Mouse (Mus musculus): Measurements from ENCODE around the gene Usp10. TPM values are rescaled to one million over a fixed set of nuclear protein-coding genes. Genes with fewer than 3 reads are reported as not detected.

Usp10 gene
- polyA plus RNA-seq, 1 experiment from 2014 or later: 167 TPM

- 84% methylated on average over 16 of the region's 16 CpGs for WGBS
These were observed 6.2 kb downstream of the Usp10 start for GRCm38 (mm10) chr8:119916237-119916892.

GRCm38 (mm10) chr8:119917415-119917814 is 7.3 kb downstream of the Usp10 start:
- 94% methylated on average over 3 of the region's 3 CpGs for WGBS
- Histone ChIP-seq H3K9me3 (no peaks in the 10 kb centered on the region), H3K4me1 (peaks cover 41% of the 10 kb centered on the region), H3K27me3 (no peaks in the 10 kb centered on the region), H3K36me3 (replicated peaks) (peaks cover 16% of the 10 kb centered on the region), H3K27ac (no peak overlapping the region), H3K9ac (no peak overlapping the region), H3K4me3 (replicated peaks) (no peak overlapping the region), H3K4me2 (no peak overlapping the region)
- ATAC-seq (ENCODE audit: low FRiP score): no peak

More at GRCm38 (mm10) chr8:119916237-119916892, 6.2 kb downstream of the Usp10 start:
- peaks cover 47% of the 10 kb centered on the region for H3K4me1 ChIP-seq
- no peaks in the 10 kb centered on the region for H3K27me3 ChIP-seq
- H3K36me3 ChIP-seq (replicated peaks): peaks cover 16% of the 10 kb centered on the region
- no peaks in the 10 kb centered on the region for H3K9me3 ChIP-seq
- no peak overlapping the region for H3K4me2 ChIP-seq
- H3K4me3 ChIP-seq (replicated peaks): no peak overlapping the region
- H3K9ac ChIP-seq: no peak overlapping the region
- no peak for ATAC-seq (ENCODE audit: low FRiP score)
- no peak overlapping the region for H3K27ac ChIP-seq

- 89% methylated on average over 1 of the region's 1 CpGs for WGBS
- Histone ChIP-seq H3K36me3 (replicated peaks) (peaks cover 16% of the 10 kb centered on the region), H3K27me3 (no peaks in the 10 kb centered on the region), H3K4me2 (no peak overlapping the region), H3K4me3 (replicated peaks) (no peak overlapping the region), H3K9me3 (no peaks in the 10 kb centered on the region), H3K27ac (no peak overlapping the region; the same call in 1 of the 2 replicates), H3K4me1 (peaks cover 34% of the 10 kb centered on the region), H3K9ac (no peak overlapping the region)
- ATAC-seq (ENCODE audit: low FRiP score): no peak
These were observed 8.0 kb downstream of the Usp10 start for GRCm38 (mm10) chr8:119918155-119918567.

GRCm38 (mm10) chr8:119923259-119923658 is 13.1 kb downstream of the Usp10 start:
- WGBS: 84% methylated on average over 5 of the region's 5 CpGs
- Histone ChIP-seq H3K4me2 (no peak overlapping the region), H3K27ac (no peak overlapping the region), H3K36me3 (replicated peaks) (peaks cover 8% of the 10 kb centered on the region), H3K27me3 (no peaks in the 10 kb centered on the region), H3K9ac (no peak overlapping the region), H3K9me3 (no peaks in the 10 kb centered on the region), H3K4me3 (replicated peaks) (no peak overlapping the region), H3K4me1 (peaks cover 13% of the 10 kb centered on the region)
- no peak for ATAC-seq (ENCODE audit: low FRiP score)

GRCm38 (mm10) chr8:119925428-119925827 is 15.3 kb downstream of the Usp10 start:
- whole genome bisulfite sequencing: 98% methylated on average over 4 of the region's 4 CpGs
- no peak overlapping the region for H3K27ac ChIP-seq
- no peaks in the 10 kb centered on the region for H3K9me3 ChIP-seq
- peaks cover 18% of the 10 kb centered on the region for H3K4me1 ChIP-seq
- no peak overlapping the region for H3K9ac ChIP-seq
- ATAC-seq (ENCODE audit: low FRiP score): no peak
- H3K36me3 ChIP-seq (replicated peaks): no peaks in the 10 kb centered on the region
- no peaks in the 10 kb centered on the region for H3K27me3 ChIP-seq
- no peak overlapping the region for H3K4me2 ChIP-seq
- H3K4me3 ChIP-seq (replicated peaks): no peak overlapping the region

- Histone ChIP-seq H3K4me2 (no peak overlapping the region), H3K9me3 (no peaks in the 10 kb centered on the region), H3K27ac (no peak overlapping the region), H3K4me1 (peaks cover 18% of the 10 kb centered on the region), H3K27me3 (no peaks in the 10 kb centered on the region), H3K36me3 (replicated peaks) (no peaks in the 10 kb centered on the region), H3K9ac (no peak overlapping the region), H3K4me3 (replicated peaks) (no peak overlapping the region)
- 91% methylated on average over 2 of the region's 2 CpGs for WGBS
- no peak for ATAC-seq (ENCODE audit: low FRiP score)
These were observed 16.3 kb downstream of the Usp10 start for GRCm38 (mm10) chr8:119926474-119926873.

- H3K9me3 ChIP-seq: no peaks in the 10 kb centered on the region
- ATAC-seq (ENCODE audit: low FRiP score): no peak
- no peak overlapping the region for H3K4me2 ChIP-seq
- no peak overlapping the region for H3K27ac ChIP-seq
- no peak overlapping the region for H3K4me3 ChIP-seq (replicated peaks)
- no peak overlapping the region for H3K9ac ChIP-seq
- whole genome bisulfite sequencing: 42% methylated on average over 6 of the region's 6 CpGs
- no peaks in the 10 kb centered on the region for H3K27me3 ChIP-seq
- H3K4me1 ChIP-seq: peaks cover 15% of the 10 kb centered on the region
- peaks cover 10% of the 10 kb centered on the region for H3K36me3 ChIP-seq (replicated peaks)
These were observed 17.4 kb downstream of the Usp10 start for GRCm38 (mm10) chr8:119927422-119928092.

GRCm38 (mm10) chr8:119931317-119931716 is 21.2 kb downstream of the Usp10 start:
- H3K4me3 ChIP-seq (replicated peaks): no peak overlapping the region
- no peak overlapping the region for H3K9ac ChIP-seq
- ATAC-seq (ENCODE audit: low FRiP score): no peak
- WGBS: 84% methylated on average over 4 of the region's 4 CpGs
- H3K4me1 ChIP-seq: peaks cover 11% of the 10 kb centered on the region
- no peaks in the 10 kb centered on the region for H3K27me3 ChIP-seq
- H3K27ac ChIP-seq: no peak overlapping the region
- peaks cover 31% of the 10 kb centered on the region for H3K36me3 ChIP-seq (replicated peaks)
- no peaks in the 10 kb centered on the region for H3K9me3 ChIP-seq
- no peak overlapping the region for H3K4me2 ChIP-seq

- Histone ChIP-seq H3K4me3 (replicated peaks) (no peak overlapping the region), H3K36me3 (replicated peaks) (peaks cover 53% of the 10 kb centered on the region), H3K27ac (no peak overlapping the region), H3K4me2 (no peak overlapping the region), H3K4me1 (peaks cover 5% of the 10 kb centered on the region), H3K9ac (no peak overlapping the region), H3K9me3 (no peaks in the 10 kb centered on the region), H3K27me3 (no peaks in the 10 kb centered on the region)
- no peak for ATAC-seq (ENCODE audit: low FRiP score)
- WGBS: 97% methylated on average over 4 of the region's 4 CpGs
These were observed 23.5 kb downstream of the Usp10 start for GRCm38 (mm10) chr8:119933681-119934080.

GRCm38 (mm10) chr8:119935541-119935940 is 25.4 kb downstream of the Usp10 start:
- Histone ChIP-seq H3K36me3 (replicated peaks) (peaks cover 66% of the 10 kb centered on the region), H3K4me1 (no peaks in the 10 kb centered on the region; the same call in 1 of the 2 replicates), H3K4me3 (replicated peaks) (no peak overlapping the region), H3K9me3 (no peaks in the 10 kb centered on the region), H3K4me2 (no peak overlapping the region), H3K27ac (no peak overlapping the region), H3K27me3 (no peaks in the 10 kb centered on the region), H3K9ac (no peak overlapping the region)
- no peak for ATAC-seq (ENCODE audit: low FRiP score)
- 88% methylated on average over 6 of the region's 6 CpGs for WGBS

- H3K4me1 ChIP-seq: no peaks in the 10 kb centered on the region
- H3K9ac ChIP-seq: no peak overlapping the region
- no peak overlapping the region for H3K4me3 ChIP-seq (replicated peaks)
- no peak for ATAC-seq (ENCODE audit: low FRiP score)
- H3K27me3 ChIP-seq: no peaks in the 10 kb centered on the region
- WGBS: 88% methylated on average over 7 of the region's 7 CpGs
- H3K4me2 ChIP-seq: no peak overlapping the region
- H3K36me3 ChIP-seq (replicated peaks): peaks cover 73% of the 10 kb centered on the region
- no peaks in the 10 kb centered on the region for H3K9me3 ChIP-seq
- H3K27ac ChIP-seq: no peak overlapping the region
These were observed 28.3 kb downstream of the Usp10 start for GRCm38 (mm10) chr8:119938481-119938880.

GRCm38 (mm10) chr8:119939336-119939735 is 29.2 kb downstream of the Usp10 start:
- WGBS: 77% methylated on average over 2 of the region's 2 CpGs
- no peaks in the 10 kb centered on the region for H3K9me3 ChIP-seq
- ATAC-seq (ENCODE audit: low FRiP score): no peak
- peaks cover 74% of the 10 kb centered on the region for H3K36me3 ChIP-seq (replicated peaks)
- no peaks in the 10 kb centered on the region for H3K27me3 ChIP-seq
- no peaks in the 10 kb centered on the region for H3K4me1 ChIP-seq
- no peak overlapping the region for H3K4me2 ChIP-seq
- no peak overlapping the region for H3K4me3 ChIP-seq (replicated peaks)
- H3K9ac ChIP-seq: no peak overlapping the region
- no peak overlapping the region for H3K27ac ChIP-seq

GRCm38 (mm10) chr8:119941471-119941870 is 31.3 kb downstream of the Usp10 start:
- no peak for ATAC-seq (ENCODE audit: low FRiP score)
- H3K36me3 ChIP-seq (replicated peaks): peaks cover 87% of the 10 kb centered on the region
- WGBS: 96% methylated on average over 18 of the region's 18 CpGs

More at GRCm38 (mm10) chr8:119941471-119941870, 31.3 kb downstream of the Usp10 start:
- H3K9ac ChIP-seq: no peak overlapping the region
- no peaks in the 10 kb centered on the region for H3K4me1 ChIP-seq
- H3K4me3 ChIP-seq (replicated peaks): no peak overlapping the region
- no peak overlapping the region for H3K4me2 ChIP-seq
- H3K9me3 ChIP-seq: no peaks in the 10 kb centered on the region
- H3K27me3 ChIP-seq: no peaks in the 10 kb centered on the region
- no peak overlapping the region for H3K27ac ChIP-seq
